Mouse (Mus musculus): ENCODE measurements around the gene Mast4.

- TF ChIP-seq POLR2A (IDR thresholded peaks at IDR 0.05; ENCODE audit: low read depth, low read length) (no peak), E2F4 (IDR thresholded peaks at IDR 0.05; ENCODE audit: insufficient replicate concordance, low read depth, low read length) (no peak), EP300 (IDR thresholded peaks at IDR 0.05; ENCODE audit: low read length) (no peak), ZNF384 (IDR thresholded peaks at IDR 0.05; ENCODE audit: low read depth, low read length) (no peak), CTCF (conservative IDR thresholded peaks at IDR 0.05 in 1 of 2, IDR thresholded peaks at IDR 0.05 in 1 of 2; ENCODE audit: low read depth in 2 of 2, low read length in 2 of 2) (no peak), KAT2A (IDR thresholded peaks at IDR 0.05; ENCODE audit: insufficient replicate concordance, low read length) (no peak), MXI1 (IDR thresholded peaks at IDR 0.05; ENCODE audit: low read depth, low read length) (no peak), SMC3 (IDR thresholded peaks at IDR 0.05; ENCODE audit: low read depth, low read length) (no peak), UBTF (IDR thresholded peaks at IDR 0.05; ENCODE audit: low read depth, low read length) (no peak), ZKSCAN1 (IDR thresholded peaks at IDR 0.05; ENCODE audit: borderline replicate concordance, low read depth, low read length) (no peak), CHD1 (IDR thresholded peaks at IDR 0.05; ENCODE audit: low read depth, low read length) (no peak), USF2 (conservative IDR thresholded peaks at IDR 0.05; ENCODE audit: low read depth, low read length) (no peak), MAX (IDR thresholded peaks at IDR 0.05; ENCODE audit: low read length) (no peak), ETS1 (conservative IDR thresholded peaks at IDR 0.05; ENCODE audit: low read depth, low read length) (no peak)
Measured at GRCm38 (mm10) chr13:102739720-102740535, 594.4 kb downstream of the Mast4 start.

Data from CH12.LX (cell line).